Mouse (Mus musculus): ENCODE measurements at regions not wholly inside any gene's neighbourhood (a gene's known extent, or its start where the extent isn't known, plus 50 kb on each side); places are given as distances from the start of the nearest gene placed in this dataset.
"Not testable (repeated sequence)": the region's sequence is repeated elsewhere in the genome, so short reads cannot be mapped to it uniquely, and the experiment has no call there.

GRCm38 (mm10) chr16:12775876-12776275 is 333.6 kb upstream of the Ercc4 start:
- Histone ChIP-seq H3K4me1 (ENCODE audit: control insufficient read depth, insufficient read depth, low read length) (no peaks in the 10 kb centered on the region), H3K27ac (ENCODE audit: insufficient read depth, low read length) (no peak overlapping the region), H3K4me3 (ENCODE audit: insufficient read depth, low read length) (no peak overlapping the region)
- TF ChIP-seq POLR2A (IDR thresholded peaks at IDR 0.05; ENCODE audit: low read depth, low read length): no peak
- TF ChIP-seq CTCF (IDR thresholded peaks at IDR 0.05; ENCODE audit: borderline replicate concordance, insufficient read depth, low read length): no peak

- no peak for TF ChIP-seq CTCF (IDR thresholded peaks at IDR 0.05; ENCODE audit: borderline replicate concordance, insufficient read depth, low read length)
- TF ChIP-seq POLR2A (IDR thresholded peaks at IDR 0.05; ENCODE audit: low read depth, low read length): no peak
- no peak overlapping the region for H3K27ac ChIP-seq (ENCODE audit: insufficient read depth, low read length)
- no peaks in the 10 kb centered on the region for H3K4me1 ChIP-seq (ENCODE audit: control insufficient read depth, insufficient read depth, low read length)
- no peak overlapping the region for H3K4me3 ChIP-seq (ENCODE audit: insufficient read depth, low read length)
Observed at GRCm38 (mm10) chr16:12779079-12779478, 330.4 kb upstream of the Ercc4 start.

GRCm38 (mm10) chr16:12780635-12781034 is 328.8 kb upstream of the Ercc4 start:
- Histone ChIP-seq H3K27ac (ENCODE audit: insufficient read depth, low read length) (no peak overlapping the region), H3K4me3 (ENCODE audit: insufficient read depth, low read length) (no peak overlapping the region), H3K4me1 (ENCODE audit: control insufficient read depth, insufficient read depth, low read length) (no peaks in the 10 kb centered on the region)
- no peak for TF ChIP-seq POLR2A (IDR thresholded peaks at IDR 0.05; ENCODE audit: low read depth, low read length)
- no peak for TF ChIP-seq CTCF (IDR thresholded peaks at IDR 0.05; ENCODE audit: borderline replicate concordance, insufficient read depth, low read length)

- Histone ChIP-seq H3K4me1 (ENCODE audit: control insufficient read depth, insufficient read depth, low read length) (no peaks in the 10 kb centered on the region), H3K4me3 (ENCODE audit: insufficient read depth, low read length) (no peak overlapping the region), H3K27ac (ENCODE audit: insufficient read depth, low read length) (no peak overlapping the region)
- TF ChIP-seq POLR2A (IDR thresholded peaks at IDR 0.05; ENCODE audit: low read depth, low read length) (no peak), CTCF (IDR thresholded peaks at IDR 0.05; ENCODE audit: borderline replicate concordance, insufficient read depth, low read length) (no peak)
Observed at GRCm38 (mm10) chr16:12785828-12786227, 323.7 kb upstream of the Ercc4 start.

GRCm38 (mm10) chr16:12798523-12798922 is 311.0 kb upstream of the Ercc4 start:
- TF ChIP-seq CTCF (IDR thresholded peaks at IDR 0.05; ENCODE audit: borderline replicate concordance, insufficient read depth, low read length): no peak
- TF ChIP-seq POLR2A (IDR thresholded peaks at IDR 0.05; ENCODE audit: low read depth, low read length): no peak
- no peak overlapping the region for H3K27ac ChIP-seq (ENCODE audit: insufficient read depth, low read length)
- H3K4me1 ChIP-seq (ENCODE audit: control insufficient read depth, insufficient read depth, low read length): no peaks in the 10 kb centered on the region
- H3K4me3 ChIP-seq (ENCODE audit: insufficient read depth, low read length): no peak overlapping the region

GRCm38 (mm10) chr16:12800181-12800580 is 309.3 kb upstream of the Ercc4 start:
- H3K27ac ChIP-seq (ENCODE audit: insufficient read depth, low read length): no peak overlapping the region
- TF ChIP-seq CTCF (IDR thresholded peaks at IDR 0.05; ENCODE audit: borderline replicate concordance, insufficient read depth, low read length) (no peak), POLR2A (IDR thresholded peaks at IDR 0.05; ENCODE audit: low read depth, low read length) (no peak)
- H3K4me1 ChIP-seq (ENCODE audit: control insufficient read depth, insufficient read depth, low read length): no peaks in the 10 kb centered on the region
- H3K4me3 ChIP-seq (ENCODE audit: insufficient read depth, low read length): no peak overlapping the region

- Histone ChIP-seq H3K4me3 (ENCODE audit: insufficient read depth, low read length) (no peak overlapping the region), H3K4me1 (ENCODE audit: control insufficient read depth, insufficient read depth, low read length) (no peaks in the 10 kb centered on the region), H3K27ac (ENCODE audit: insufficient read depth, low read length) (no peak overlapping the region)
- TF ChIP-seq POLR2A (IDR thresholded peaks at IDR 0.05; ENCODE audit: low read depth, low read length) (no peak), CTCF (IDR thresholded peaks at IDR 0.05; ENCODE audit: borderline replicate concordance, insufficient read depth, low read length) (no peak)
Observed at GRCm38 (mm10) chr16:12802651-12803050, 306.8 kb upstream of the Ercc4 start.

GRCm38 (mm10) chr16:12807351-12807871 is 302.1 kb upstream of the Ercc4 start:
- H3K4me3 ChIP-seq (ENCODE audit: insufficient read depth, low read length): no peak overlapping the region
- H3K27ac ChIP-seq (ENCODE audit: insufficient read depth, low read length): no peak overlapping the region
- TF ChIP-seq CTCF (IDR thresholded peaks at IDR 0.05; ENCODE audit: borderline replicate concordance, insufficient read depth, low read length) (no peak), POLR2A (IDR thresholded peaks at IDR 0.05; ENCODE audit: low read depth, low read length) (no peak)
- H3K4me1 ChIP-seq (ENCODE audit: control insufficient read depth, insufficient read depth, low read length): no peaks in the 10 kb centered on the region

GRCm38 (mm10) chr16:12811088-12811487 is 298.4 kb upstream of the Ercc4 start:
- Histone ChIP-seq H3K27ac (ENCODE audit: insufficient read depth, low read length) (no peak overlapping the region), H3K4me1 (ENCODE audit: control insufficient read depth, insufficient read depth, low read length) (no peaks in the 10 kb centered on the region), H3K4me3 (ENCODE audit: insufficient read depth, low read length) (no peak overlapping the region)
- TF ChIP-seq POLR2A (IDR thresholded peaks at IDR 0.05; ENCODE audit: low read depth, low read length): no peak
- TF ChIP-seq CTCF (IDR thresholded peaks at IDR 0.05; ENCODE audit: borderline replicate concordance, insufficient read depth, low read length): no peak

GRCm38 (mm10) chr16:12824646-12825045 is 284.8 kb upstream of the Ercc4 start:
- Histone ChIP-seq H3K4me1 (ENCODE audit: control insufficient read depth, insufficient read depth, low read length) (no peaks in the 10 kb centered on the region), H3K27ac (ENCODE audit: insufficient read depth, low read length) (no peak overlapping the region), H3K4me3 (ENCODE audit: insufficient read depth, low read length) (no peak overlapping the region)
- TF ChIP-seq CTCF (IDR thresholded peaks at IDR 0.05; ENCODE audit: borderline replicate concordance, insufficient read depth, low read length) (no peak), POLR2A (IDR thresholded peaks at IDR 0.05; ENCODE audit: low read depth, low read length) (no peak)

GRCm38 (mm10) chr16:12826222-12826621 is 283.3 kb upstream of the Ercc4 start:
- no peak for TF ChIP-seq CTCF (IDR thresholded peaks at IDR 0.05; ENCODE audit: borderline replicate concordance, insufficient read depth, low read length)
- TF ChIP-seq POLR2A (IDR thresholded peaks at IDR 0.05; ENCODE audit: low read depth, low read length): no peak

GRCm38 (mm10) chr16:12831308-12831707 is 278.2 kb upstream of the Ercc4 start:
- H3K27ac ChIP-seq (ENCODE audit: insufficient read depth, low read length); H3K4me1 ChIP-seq (ENCODE audit: control insufficient read depth, insufficient read depth, low read length); H3K4me3 ChIP-seq (ENCODE audit: insufficient read depth, low read length): not testable (repeated sequence)

More at GRCm38 (mm10) chr16:12826222-12826621, 283.3 kb upstream of the Ercc4 start:
- Histone ChIP-seq H3K4me1 (ENCODE audit: control insufficient read depth, insufficient read depth, low read length) (no peaks in the 10 kb centered on the region), H3K4me3 (ENCODE audit: insufficient read depth, low read length) (no peak overlapping the region), H3K27ac (ENCODE audit: insufficient read depth, low read length) (no peak overlapping the region)
